ENCODE assay signal across 18 mouse cellular contexts in genomic region chr9:114830351-114830750, GRCm38 (mm10). TPM values are rescaled to one million over a fixed set of nuclear protein-coding genes. Genes with fewer than 3 reads are reported as not detected.
"Had no signal": no experiment of that assay in that cellular context is flagged by ENCODE, and none has a peak within 500 bp of the region (broad histone marks: within the 10 kb centered on the region; RNA-seq: fewer than 3 reads in every experiment).

No protein-coding gene starts in this region.

- H3K4me3 ChIP-seq: liver, embryonic 15.5 days; midbrain, embryonic 10.5 days; midbrain, embryonic 12.5 days; midbrain, embryonic 15.5 days; myocyte; neural tube, embryonic 13.5 days; neural tube, embryonic 15.5 days had no signal

- ATAC-seq: midbrain, embryonic 15.5 days had no signal

- H3K27me3 ChIP-seq: liver, embryonic 15.5 days; midbrain, embryonic 12.5 days; midbrain, embryonic 15.5 days; neural tube, embryonic 13.5 days had no signal

- H3K4me2 ChIP-seq: liver, embryonic 15.5 days; lung, embryonic 14.5 days; midbrain, embryonic 12.5 days; midbrain, embryonic 15.5 days; neural tube, embryonic 13.5 days; neural tube, embryonic 15.5 days had no signal

- H3K4me1 ChIP-seq: midbrain, embryonic 15.5 days had no signal

- DNase-seq: lung, embryonic 14.5 days; lung, postnatal 10 days; lung, postnatal 4 days; retina, postnatal 1 day; right cerebral cortex, adult 18-20 months; right cerebral cortex, postnatal 25 days; right cerebral cortex, postnatal 4 days; spleen, adult 18-20 months; thymus, adult 18-20 months; thymus, postnatal 14 days; thymus, postnatal 36 days had no signal

- H3K36me3 ChIP-seq: liver, embryonic 15.5 days; midbrain, embryonic 12.5 days; midbrain, embryonic 15.5 days; neural tube, embryonic 13.5 days; neural tube, embryonic 15.5 days had no signal

- H3K9ac ChIP-seq: liver, embryonic 15.5 days; lung, embryonic 14.5 days; midbrain, embryonic 12.5 days; midbrain, embryonic 15.5 days; neural tube, embryonic 13.5 days; neural tube, embryonic 15.5 days had no signal

- H3K9me3 ChIP-seq: liver, embryonic 15.5 days; midbrain, embryonic 10.5 days; midbrain, embryonic 12.5 days; midbrain, embryonic 15.5 days; neural tube, embryonic 13.5 days; neural tube, embryonic 15.5 days had no signal

- H3K27ac ChIP-seq: liver, embryonic 15.5 days; midbrain, embryonic 10.5 days; midbrain, embryonic 12.5 days; midbrain, embryonic 15.5 days; neural tube, embryonic 13.5 days; neural tube, embryonic 15.5 days had no signal

RNA-seq across cellular contexts. Expression of gene Cmtm8, which starts 13.6 kb away (rescaled TPM):
- polyA plus RNA-seq: myocyte had no signal
